Mouse (Mus musculus) kidney, embryonic 16.5 days (tissue): ENCODE measurements around the gene 1810046K07Rik. TPM values are rescaled to one million over a fixed set of nuclear protein-coding genes. Genes with fewer than 3 reads are reported as not detected.

Source experiments
- ATAC-seq: fragments of 200-750 bp; cut with Nextera tagmentation; 2 replicates; pipeline ENCODE4 v1.8.0; 2017; ENCODE audit warnings: moderate TSS enrichment; ENCODE audit not compliant: low FRiP score, low TSS enrichment
- H3K27ac ChIP-seq: fragments of 300-500 bp; sonication (generic); 2 replicates; pipeline ENCODE4 v1.5.1; 2014; ENCODE audit warnings: low read length
- H3K27me3 ChIP-seq: fragments of 300-500 bp; sonication (generic); 2 replicates; pipeline ENCODE4 v1.6.1; 2014; ENCODE audit warnings: low read length, control low read depth, mixed read lengths; ENCODE audit not compliant: insufficient read depth
- H3K36me3 ChIP-seq: fragments of 300-500 bp; sonication (generic); 2 replicates; pipeline ENCODE4 v1.6.1; 2014; ENCODE audit warnings: low read length, control low read depth, mixed read lengths; ENCODE audit not compliant: insufficient read depth
- H3K4me1 ChIP-seq: fragments of 300-500 bp; sonication (generic); 2 replicates; pipeline ENCODE4 v1.6.1; 2014; ENCODE audit warnings: low read length, control low read depth, mixed read lengths; ENCODE audit not compliant: insufficient read depth
- H3K4me2 ChIP-seq: fragments of 300-500 bp; sonication (generic); replicated peaks from 2 replicates; pipeline ENCODE4 v1.6.1; 2014; ENCODE audit warnings: low read depth, low read length
- H3K4me3 ChIP-seq: fragments of 300-500 bp; sonication (generic); 2 replicates; pipeline ENCODE4 v1.5.1; 2014; ENCODE audit warnings: mild to moderate bottlenecking, low read length
- H3K9ac ChIP-seq: fragments of 300-500 bp; sonication (generic); replicated peaks from 2 replicates; pipeline ENCODE4 v1.6.1; 2014; ENCODE audit warnings: low read length
- H3K9me3 ChIP-seq: fragments of 300-500 bp; sonication (generic); 2 replicates; pipeline ENCODE4 v1.6.1; 2016; ENCODE audit warnings: low read length, control low read depth
- WGBS: fragments of 180-500 bp; shearing (Covaris S2); extraction: QIAGEN DNeasy Blood & Tissue Kit; methylation state at CpG from one replicate; pipeline ENCODE4 v1.1.7; 2014; 5-methylcytosine and 5-hydroxymethylcytosine counted together
- polyA plus RNA-seq: library from polyadenylated mRNA; unstranded; fragments of >200 nt; fragmentation: Nextera tagmentation; extraction: Ambion mirVana; gene quantifications from 2 replicates; pipeline ENCODE4 v1.2.1, GENCODE M21; 2015

1810046K07Rik gene
- polyA plus RNA-seq, 1 experiment from 2014 or later = not detected

- H3K27me3 ChIP-seq = no peaks in the 10 kb centered on the region
- no peak overlapping the region for H3K9ac ChIP-seq
- 67% methylated on average over 9 of the region's 9 CpGs for WGBS
- no peak overlapping the region for H3K27ac ChIP-seq
- no peak for ATAC-seq
- no peak overlapping the region for H3K4me3 ChIP-seq
- H3K9me3 ChIP-seq = no peaks in the 10 kb centered on the region
- no peaks in the 10 kb centered on the region for H3K36me3 ChIP-seq
- no peak overlapping the region for H3K4me2 ChIP-seq
- H3K4me1 ChIP-seq = peaks cover 10% of the 10 kb centered on the region
Observed at GRCm38 (mm10) chr9:51273581-51274154, 55.0 kb downstream of the 1810046K07Rik start.

- no peak overlapping the region for H3K27ac ChIP-seq
Observed at GRCm38 (mm10) chr9:51272102-51272501, 56.6 kb downstream of the 1810046K07Rik start.

GRCm38 (mm10) chr9:51271073-51271472 is 57.6 kb downstream of the 1810046K07Rik start:
- Histone ChIP-seq H3K27ac (no peak overlapping the region), H3K4me2 (no peak overlapping the region), H3K9me3 (no peaks in the 10 kb centered on the region), H3K9ac (no peak overlapping the region), H3K4me1 (peaks cover 6% of the 10 kb centered on the region; the same call in 1 of the 2 replicates), H3K27me3 (no peaks in the 10 kb centered on the region), H3K36me3 (no peaks in the 10 kb centered on the region), H3K4me3 (no peak overlapping the region)
- no peak for ATAC-seq
- 88% methylated on average over 8 of the region's 8 CpGs for WGBS

More at GRCm38 (mm10) chr9:51272102-51272501, 56.6 kb downstream of the 1810046K07Rik start:
- ATAC-seq = no peak
- Histone ChIP-seq H3K27me3 (no peaks in the 10 kb centered on the region), H3K36me3 (no peaks in the 10 kb centered on the region), H3K4me1 (peaks cover 6% of the 10 kb centered on the region; the same call in 1 of the 2 replicates), H3K4me2 (no peak overlapping the region), H3K4me3 (no peak overlapping the region), H3K9ac (no peak overlapping the region), H3K9me3 (no peaks in the 10 kb centered on the region)
- 75% methylated on average over 5 of the region's 5 CpGs for WGBS

GRCm38 (mm10) chr9:51268852-51269251 is 59.9 kb downstream of the 1810046K07Rik start:
- ATAC-seq = no peak
- H3K4me3 ChIP-seq = no peak overlapping the region

GRCm38 (mm10) chr9:51258426-51258825 is 70.3 kb downstream of the 1810046K07Rik start:
- Histone ChIP-seq H3K36me3 (no peaks in the 10 kb centered on the region), H3K9ac (no peak overlapping the region), H3K27me3 (no peaks in the 10 kb centered on the region), H3K4me3 (no peak overlapping the region), H3K4me1 (no peaks in the 10 kb centered on the region), H3K27ac (no peak overlapping the region), H3K4me2 (no peak overlapping the region), H3K9me3 (0 out of 2 replicates have a peak, but pooled peaks cover 5% of the 10 kb centered on the region)
- WGBS = 73% methylated on average over 5 of the region's 5 CpGs
- ATAC-seq = no peak

More at GRCm38 (mm10) chr9:51268852-51269251, 59.9 kb downstream of the 1810046K07Rik start:
- 72% methylated on average over 5 of the region's 5 CpGs for WGBS
- Histone ChIP-seq H3K9ac (no peak overlapping the region), H3K36me3 (no peaks in the 10 kb centered on the region), H3K4me1 (peaks cover 2% of the 10 kb centered on the region; the same call in 1 of the 2 replicates), H3K27ac (no peak overlapping the region), H3K4me2 (no peak overlapping the region), H3K27me3 (no peaks in the 10 kb centered on the region), H3K9me3 (no peaks in the 10 kb centered on the region)

GRCm38 (mm10) chr9:51256780-51257502 is 71.8 kb downstream of the 1810046K07Rik start:
- Histone ChIP-seq H3K4me2 (no peak overlapping the region), H3K9ac (no peak overlapping the region), H3K9me3 (0 out of 2 replicates have a peak, but pooled peaks cover 4% of the 10 kb centered on the region), H3K4me3 (no peak overlapping the region), H3K27ac (no peak overlapping the region), H3K4me1 (peaks cover under 1% of the 10 kb centered on the region; the same call in 1 of the 2 replicates), H3K27me3 (no peaks in the 10 kb centered on the region), H3K36me3 (no peaks in the 10 kb centered on the region)
- no peak for ATAC-seq
- 60% methylated on average over 4 of the region's 4 CpGs for WGBS

Other genes starting within 250 kb of the 1810046K07Rik start
- gene 4833427G06Rik, start 226.8 kb downstream of the 1810046K07Rik start, polyA plus RNA-seq = not detected in 2 replicates
- 0.01 and 0.03 TPM in 2 replicates for gene Gm32742, start 163.4 kb downstream of the 1810046K07Rik start, polyA plus RNA-seq
- gene Pou2af1, start 115.2 kb downstream of the 1810046K07Rik start, polyA plus RNA-seq = not detected in 2 replicates
- gene Colca2, start 50.3 kb downstream of the 1810046K07Rik start, polyA plus RNA-seq = 4.4 and 4.6 TPM in 2 replicates